Mouse (Mus musculus) neutrophil, adult 59 days (primary cell): ENCODE measurements around the gene Bpifb3. TPM values are rescaled to one million over a fixed set of nuclear protein-coding genes. Genes with fewer than 3 reads are reported as not detected.

Experiments used
- total RNA-seq, 2 experiments: library from RNA; stranded (reverse); gene quantifications; 1 replicate in 1 of 2; 2 replicates in 1 of 2; pipeline ENCODE4 v1.2.4; 2023

Bpifb3 gene
- total RNA-seq: not detected

GRCm38 (mm10) chr2:153917930-153918329, at the start of gene Bpifb3:
TSS of gene Bpifb3 (plus strand) at chr2:153918230.

GRCm38 (mm10) chr2:153870984-153871383, 47.0 kb upstream of the Bpifb3 start, which contains the start of gene Sun5:
TSS of gene Sun5 (minus strand) at chr2:153871084.

GRCm38 (mm10) chr2:153874745-153875144, 43.3 kb upstream of the Bpifb3 start, which contains the start of gene Bpifb2:
TSS of gene Bpifb2 (plus strand) at chr2:153875045.

GRCm38 (mm10) chr2:153900088-153900487, 17.9 kb upstream of the Bpifb3 start, which contains the start of gene Bpifb6:
TSS of gene Bpifb6 (plus strand) at chr2:153900388.

GRCm38 (mm10) chr2:153937843-153938242, 19.8 kb downstream of the Bpifb3 start, which contains the start of gene Bpifb4:
TSS of gene Bpifb4 (plus strand) at chr2:153938212.

GRCm38 (mm10) chr2:153974582-153974981, 56.6 kb downstream of the Bpifb3 start, which contains the start of gene Bpifa6:
TSS of gene Bpifa6 (plus strand) at chr2:153974945.

Other genes starting within 250 kb of the Bpifb3 start
- gene Dnmt3c, start 221.6 kb upstream of the Bpifb3 start, total RNA-seq: not detected
- gene Mapre1, start 177.0 kb upstream of the Bpifb3 start, total RNA-seq: 100 to 1,000 TPM; 111 to 124 TPM
- under 1 TPM; 0.31 TPM for gene Efcab8, start 138.3 kb upstream of the Bpifb3 start, total RNA-seq
- gene Sun5, start 47.1 kb upstream of the Bpifb3 start, total RNA-seq: not detected
- gene Bpifb2, start 43.2 kb upstream of the Bpifb3 start, total RNA-seq: not detected
- gene Bpifb6, start 17.8 kb upstream of the Bpifb3 start, total RNA-seq: not detected
- gene Bpifb4, start 20.0 kb downstream of the Bpifb3 start, total RNA-seq: not detected
- gene Bpifa6, start 56.7 kb downstream of the Bpifb3 start, total RNA-seq: not detected
- not detected for gene Bpifa2, start 90.0 kb downstream of the Bpifb3 start, total RNA-seq
- gene Bpifa3, start 212.1 kb downstream of the Bpifb3 start, total RNA-seq: not detected
- gene Bpifa1, start 224.7 kb downstream of the Bpifb3 start, total RNA-seq: not detected
- gene Bpifa5, start 244.4 kb downstream of the Bpifb3 start, total RNA-seq: not detected